Mouse (Mus musculus) right cerebral cortex, adult 18-20 months (tissue): ENCODE measurements at regions not wholly inside any gene's neighbourhood (a gene's known extent, or its start where the extent isn't known, plus 50 kb on each side); places are given as distances from the start of the nearest gene placed in this dataset.

Experiments used
- DNase-seq: peaks from one replicate; pipeline ENCODE4 v3.0.0; 2022; ENCODE audit warnings: mixed read lengths

- DNase-seq, result no peak
Observed at GRCm38 (mm10) chr7:123907946-123908840, 74.5 kb upstream of the Hs3st4 start.

GRCm38 (mm10) chr7:123921461-123921860, 61.2 kb upstream of the Hs3st4 start:
- no peak for DNase-seq

GRCm38 (mm10) chr7:123932486-123932885, 50.2 kb upstream of the Hs3st4 start:
- DNase-seq, result no peak
